Mouse (Mus musculus): ENCODE measurements around the gene Actn1. TPM values are rescaled to one million over a fixed set of nuclear protein-coding genes. Genes with fewer than 3 reads are reported as not detected.

Gene Actn1
- total RNA-seq, 1 experiment from 2014 or later, result 126 TPM

DNA sequence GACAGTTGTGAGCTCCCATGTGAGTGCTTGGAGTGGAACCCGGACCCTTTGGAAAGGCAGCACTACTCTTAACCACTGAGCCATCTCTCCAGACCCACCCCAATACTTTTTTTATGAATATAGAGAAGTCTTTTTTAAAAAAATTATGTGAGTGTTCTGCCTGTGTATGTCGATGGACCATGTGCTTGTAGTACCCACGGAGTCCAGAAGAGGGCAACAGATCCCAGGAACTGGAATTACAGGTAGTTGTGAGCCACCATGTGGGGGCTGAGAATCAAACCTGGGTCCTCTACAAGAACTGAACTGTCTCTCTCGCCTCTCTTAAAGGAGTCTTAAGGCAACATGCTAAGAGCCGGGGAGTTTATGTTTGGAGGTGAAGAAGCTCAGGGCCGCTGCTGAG is 108.3 kb downstream of the Actn1 start:
- no peak for ATAC-seq (ENCODE audit: extremely low read depth, insufficient number of reproducible peaks, low FRiP score, poor library complexity, severe bottlenecking)

DNA sequence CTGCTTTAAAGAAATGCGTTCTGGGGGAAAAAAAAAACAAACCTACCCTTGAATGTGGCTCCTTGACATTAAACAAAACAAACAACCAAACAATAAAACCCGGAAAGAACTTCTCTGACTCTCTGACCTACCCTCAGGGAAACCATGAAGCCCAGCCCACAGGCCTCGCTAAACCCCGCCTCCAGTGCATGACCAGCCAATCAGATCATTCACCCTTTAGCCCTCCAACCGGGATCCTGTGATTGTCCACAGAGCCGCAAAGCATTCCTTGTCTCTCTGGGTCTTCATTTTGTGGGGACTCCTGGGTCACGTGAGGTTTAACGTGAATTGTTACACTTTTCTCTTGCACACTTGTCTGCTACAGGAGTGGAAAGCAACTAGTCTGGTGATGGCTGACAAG is 109.5 kb downstream of the Actn1 start:
- no peak for ATAC-seq (ENCODE audit: extremely low read depth, insufficient number of reproducible peaks, low FRiP score, poor library complexity, severe bottlenecking)

DNA sequence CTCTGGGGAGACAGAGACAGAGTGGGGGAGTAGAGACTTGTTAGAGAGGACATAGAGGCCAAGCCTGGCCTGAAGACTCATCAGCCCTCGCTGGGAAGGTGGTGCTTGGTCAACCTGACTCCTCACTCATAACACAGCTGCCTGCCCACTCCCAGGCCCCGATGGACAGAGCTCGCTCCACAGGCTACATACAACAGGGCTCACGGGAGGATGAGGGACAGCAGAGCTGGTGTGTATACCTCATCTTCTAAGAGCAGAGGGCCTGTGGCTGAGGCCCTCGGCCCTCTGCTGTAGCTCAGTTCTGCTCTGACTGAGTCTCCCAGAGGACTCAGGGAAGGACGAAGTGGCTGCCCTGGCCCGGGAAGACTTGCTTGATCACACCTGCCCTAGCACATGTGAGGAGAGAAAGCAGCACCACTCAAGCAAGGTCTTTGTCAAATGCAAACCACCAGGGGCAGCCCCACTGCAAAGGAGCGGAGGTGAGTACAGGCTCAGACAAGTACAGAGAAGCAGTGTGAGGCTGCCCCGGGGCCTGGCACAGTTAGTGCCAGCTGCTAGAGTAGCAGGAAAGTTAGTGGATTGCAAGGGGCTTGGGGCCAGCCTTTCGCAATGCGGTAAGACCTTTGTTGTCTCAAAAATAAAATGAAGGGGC is 112.5 kb downstream of the Actn1 start:
- ATAC-seq (ENCODE audit: extremely low read depth, insufficient number of reproducible peaks, low FRiP score, poor library complexity, severe bottlenecking), result no peak

GRCm38 (mm10) chr12:80146227-80147223 is 113.6 kb downstream of the Actn1 start:
- ATAC-seq (ENCODE audit: extremely low read depth, insufficient number of reproducible peaks, low FRiP score, poor library complexity, severe bottlenecking), result peak; percentile 57; the same call in 1 of the 2 replicates

GRCm38 (mm10) chr12:80145365-80145764 is 114.8 kb downstream of the Actn1 start:
- no peak for ATAC-seq (ENCODE audit: extremely low read depth, insufficient number of reproducible peaks, low FRiP score, poor library complexity, severe bottlenecking)

DNA sequence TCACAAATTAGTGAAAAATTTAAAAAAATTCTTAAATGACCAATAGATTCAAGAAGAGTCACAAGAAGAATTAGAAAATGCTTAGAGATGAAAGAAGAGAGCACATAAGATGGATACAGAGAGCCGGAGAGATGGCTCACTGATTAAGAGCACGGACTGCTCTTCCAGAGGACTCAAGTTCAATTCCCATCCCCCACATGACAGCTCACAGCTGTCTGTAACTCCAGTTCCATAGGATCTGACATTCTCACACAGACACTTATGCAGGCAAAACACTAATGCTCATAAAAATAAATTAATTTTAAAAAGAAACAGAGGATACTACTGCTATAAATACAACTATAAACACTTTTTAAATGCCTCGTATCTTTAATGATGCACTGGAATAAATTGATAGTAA is 115.3 kb downstream of the Actn1 start:
- ATAC-seq (ENCODE audit: extremely low read depth, insufficient number of reproducible peaks, low FRiP score, poor library complexity, severe bottlenecking), result no peak

- ATAC-seq (ENCODE audit: extremely low read depth, insufficient number of reproducible peaks, low FRiP score, poor library complexity, severe bottlenecking), result peak; percentile 66
These were observed 118.7 kb downstream of the Actn1 start for GRCm38 (mm10) chr12:80141470-80141869.

DNA sequence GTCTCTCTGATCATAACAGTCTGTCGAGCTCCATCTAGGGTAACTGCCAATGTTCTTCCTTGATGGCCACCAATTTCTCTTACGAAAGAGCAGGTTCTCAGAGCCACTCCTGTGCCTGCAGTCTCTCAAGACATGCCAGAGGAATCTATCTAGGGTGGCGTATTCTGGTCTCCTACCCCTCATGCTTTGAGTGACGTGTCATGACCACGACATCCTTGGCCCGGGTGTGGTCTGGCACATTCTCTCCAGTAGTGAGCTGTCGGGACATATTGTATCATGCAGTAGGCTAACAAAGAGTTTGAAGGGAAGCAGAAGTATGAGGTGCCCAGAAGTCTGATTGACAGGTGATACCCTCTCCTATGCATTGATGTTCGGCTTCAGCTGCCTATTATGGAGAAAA is 119.2 kb downstream of the Actn1 start:
- no peak for ATAC-seq (ENCODE audit: extremely low read depth, insufficient number of reproducible peaks, low FRiP score, poor library complexity, severe bottlenecking)

GRCm38 (mm10) chr12:80137744-80138143 is 122.4 kb downstream of the Actn1 start:
- ATAC-seq (ENCODE audit: extremely low read depth, insufficient number of reproducible peaks, low FRiP score, poor library complexity, severe bottlenecking), result no peak

- no peak for ATAC-seq (ENCODE audit: extremely low read depth, insufficient number of reproducible peaks, low FRiP score, poor library complexity, severe bottlenecking)
These were observed 122.9 kb downstream of the Actn1 start for GRCm38 (mm10) chr12:80137246-80137645.

- ATAC-seq (ENCODE audit: extremely low read depth, insufficient number of reproducible peaks, low FRiP score, poor library complexity, severe bottlenecking), result no peak
These were observed 123.8 kb downstream of the Actn1 start for GRCm38 (mm10) chr12:80136264-80136930.

GRCm38 (mm10) chr12:80135173-80135572 is 125.0 kb downstream of the Actn1 start:
- no peak for ATAC-seq (ENCODE audit: extremely low read depth, insufficient number of reproducible peaks, low FRiP score, poor library complexity, severe bottlenecking)

GRCm38 (mm10) chr12:80133011-80133545 is 127.1 kb downstream of the Actn1 start:
- ATAC-seq (ENCODE audit: extremely low read depth, insufficient number of reproducible peaks, low FRiP score, poor library complexity, severe bottlenecking), result no peak

DNA sequence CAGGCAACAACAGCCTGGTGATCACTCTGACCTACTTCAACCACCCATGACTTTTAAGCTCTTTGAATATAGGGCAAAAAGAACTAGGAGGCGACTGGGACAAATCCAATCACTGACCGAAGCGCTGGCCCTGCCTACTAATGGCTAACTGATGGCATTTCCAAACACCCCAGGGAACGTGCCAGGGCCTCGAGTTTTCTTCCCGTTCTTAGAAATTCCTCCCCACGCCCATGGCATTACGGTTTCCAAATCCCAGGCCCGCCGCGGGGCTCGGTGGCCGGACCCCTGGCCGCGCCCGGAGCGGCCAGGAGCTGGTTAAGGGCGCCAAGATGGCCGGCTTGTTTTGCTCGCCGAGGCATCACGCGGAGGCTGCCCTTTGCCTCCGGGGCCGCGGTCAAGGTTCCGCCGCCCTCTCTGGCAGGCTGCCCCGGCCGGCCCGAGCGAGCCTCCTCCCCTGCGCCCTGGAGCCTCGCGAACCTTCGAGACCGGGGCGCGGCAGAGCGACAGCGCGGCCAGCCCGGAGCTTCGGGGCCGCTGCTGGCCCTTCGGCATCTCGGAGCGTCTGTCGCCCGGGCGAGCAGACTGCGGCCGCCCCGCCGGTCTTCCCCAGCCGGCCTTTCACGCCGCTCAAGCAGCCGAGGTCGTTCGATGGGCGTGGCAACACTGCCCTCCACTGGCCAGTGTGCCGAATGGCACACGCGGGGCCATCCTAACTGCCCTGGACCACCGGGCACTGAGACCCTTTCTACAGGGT is 127.7 kb downstream of the Actn1 start:
- ATAC-seq (ENCODE audit: extremely low read depth, insufficient number of reproducible peaks, low FRiP score, poor library complexity, severe bottlenecking), result peak; percentile 80

DNA sequence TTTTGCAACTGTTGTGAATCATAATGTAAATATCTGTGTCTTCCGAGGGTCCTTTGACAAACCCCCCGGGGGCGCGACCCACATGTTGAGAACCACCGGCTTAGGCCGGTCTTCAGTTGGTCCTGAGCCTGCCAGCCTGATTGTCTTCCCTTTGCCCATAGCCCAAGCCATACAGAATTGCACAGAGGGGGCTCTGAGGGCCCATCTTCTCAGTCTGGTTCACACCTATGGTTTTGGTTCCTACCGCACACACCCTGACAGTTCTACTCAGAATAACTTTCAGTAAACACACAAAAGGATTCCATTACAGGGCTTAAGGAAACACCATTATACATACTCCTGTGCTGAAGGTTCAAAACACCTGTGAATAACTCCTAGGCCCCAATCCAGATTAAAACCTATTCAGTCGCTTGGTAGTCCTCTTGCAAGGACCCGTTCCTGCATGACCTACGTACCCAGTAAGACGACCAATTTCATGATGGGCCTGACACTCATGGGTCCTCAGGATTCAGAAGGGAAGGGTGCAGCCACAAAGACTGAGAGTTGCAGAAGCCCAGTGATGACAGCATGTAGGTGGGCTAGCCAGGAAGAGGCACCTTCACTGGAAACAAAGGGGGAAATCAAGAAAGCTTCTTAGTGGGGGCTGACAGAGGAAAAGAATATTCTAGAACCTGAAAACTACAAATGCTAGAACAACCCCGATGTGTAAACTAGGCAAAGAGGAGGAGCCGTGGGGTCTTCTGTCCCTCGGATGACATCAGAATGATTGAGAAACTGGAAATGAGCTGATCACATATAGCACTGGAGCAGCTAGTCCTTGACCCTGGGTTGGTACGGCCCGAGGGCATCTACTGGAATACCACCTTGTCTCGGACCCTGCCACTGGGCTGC is 128.6 kb downstream of the Actn1 start:
- no peak for ATAC-seq (ENCODE audit: extremely low read depth, insufficient number of reproducible peaks, low FRiP score, poor library complexity, severe bottlenecking)

DNA sequence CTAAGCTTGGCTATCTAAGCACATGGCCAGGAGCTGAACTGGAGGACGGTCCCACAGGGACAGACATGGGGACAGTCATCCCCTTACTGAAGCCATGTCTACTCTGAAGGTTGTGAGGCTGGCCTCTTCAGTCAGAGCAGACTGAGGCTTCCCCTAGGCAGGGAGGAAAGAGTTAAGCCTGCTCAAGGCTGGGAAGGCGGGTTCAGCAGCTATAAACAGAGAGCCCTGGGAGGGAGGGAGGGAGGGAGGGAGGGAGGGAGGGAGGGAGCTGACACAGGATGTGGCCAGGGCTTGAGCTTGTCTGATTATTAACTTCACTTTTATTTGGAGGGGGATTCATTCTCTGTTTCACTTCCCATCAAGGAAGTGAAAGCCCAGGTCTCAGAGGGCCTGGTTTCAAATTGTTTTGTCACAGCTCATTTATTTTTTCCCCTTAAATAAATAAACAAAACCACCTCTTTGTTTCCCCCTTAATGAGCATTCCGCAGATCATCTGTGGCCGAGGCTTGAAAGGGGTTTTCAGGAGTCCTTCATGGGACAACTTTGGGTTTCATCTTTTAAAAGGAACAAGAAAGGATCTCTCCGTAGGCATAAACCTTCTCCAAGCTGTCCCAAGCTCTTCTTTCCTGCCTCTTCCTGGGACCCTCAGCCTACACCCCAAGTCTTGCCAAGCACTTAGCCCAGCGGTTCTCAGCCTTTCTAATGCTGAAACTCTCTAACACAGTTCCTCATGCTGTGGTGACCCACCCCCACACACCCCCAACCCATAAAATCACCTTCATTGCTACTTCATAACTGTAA is 129.4 kb downstream of the Actn1 start:
- peak; percentile 23; the same call in 1 of the 2 replicates for ATAC-seq (ENCODE audit: extremely low read depth, insufficient number of reproducible peaks, low FRiP score, poor library complexity, severe bottlenecking)

GRCm38 (mm10) chr12:80129531-80129930 is 130.6 kb downstream of the Actn1 start:
- no peak for ATAC-seq (ENCODE audit: extremely low read depth, insufficient number of reproducible peaks, low FRiP score, poor library complexity, severe bottlenecking)
